Mouse (Mus musculus): Measurements from ENCODE around the gene 1110017D15Rik.

DNA sequence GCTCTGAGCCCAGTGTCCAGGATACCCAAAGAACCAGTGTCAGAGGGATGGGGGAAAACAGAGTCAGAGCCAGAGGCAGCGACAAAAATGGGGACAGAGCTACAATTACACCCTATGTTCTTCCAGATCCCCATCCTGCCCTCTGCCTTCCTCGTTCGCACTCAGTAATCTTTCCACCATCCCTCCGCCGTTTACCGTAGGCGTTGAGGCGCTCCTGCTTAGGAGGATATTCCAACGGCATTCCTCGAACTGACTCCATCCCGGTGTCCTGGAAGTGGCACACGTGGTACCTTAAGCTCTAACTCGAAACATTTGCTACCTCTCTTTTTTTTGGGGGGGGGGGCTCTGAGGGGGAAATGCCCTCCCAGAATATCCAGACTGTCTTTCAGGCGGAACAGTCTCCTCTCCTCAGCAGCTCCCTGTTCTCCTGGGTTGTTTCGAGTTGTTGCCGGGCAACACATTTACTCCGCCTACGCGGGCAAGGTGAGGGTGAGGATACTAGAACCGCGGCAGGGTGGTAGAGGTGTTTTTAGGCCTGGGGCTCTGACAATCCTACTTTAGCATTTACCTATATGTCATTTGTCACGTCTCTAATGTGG is 9.7 kb downstream of the 1110017D15Rik start:
- TF ChIP-seq CTCF (IDR thresholded peaks at IDR 0.05; ENCODE audit: borderline replicate concordance, insufficient read depth, low read length) (no peak), POLR2A (IDR thresholded peaks at IDR 0.05; ENCODE audit: low read depth, low read length) (no peak)
